Mouse (Mus musculus) E14TG2a.4 (cell line): ENCODE results near the gene Pcsk5.

Source experiments
- CTCF ChIP-seq: conservative IDR thresholded peaks from 2 replicates; pipeline ENCODE4 v1.5.1; 2014; ENCODE audit warnings: low read length
- NANOG ChIP-seq: IDR thresholded peaks from 2 replicates; pipeline ENCODE4 v1.6.1; 2014; ENCODE audit warnings: borderline replicate concordance, low read length, mixed read lengths
- POU5F1 ChIP-seq: IDR thresholded peaks from 2 replicates; pipeline ENCODE4 v1.6.1; 2014; ENCODE audit warnings: low read length, borderline replicate concordance

DNA sequence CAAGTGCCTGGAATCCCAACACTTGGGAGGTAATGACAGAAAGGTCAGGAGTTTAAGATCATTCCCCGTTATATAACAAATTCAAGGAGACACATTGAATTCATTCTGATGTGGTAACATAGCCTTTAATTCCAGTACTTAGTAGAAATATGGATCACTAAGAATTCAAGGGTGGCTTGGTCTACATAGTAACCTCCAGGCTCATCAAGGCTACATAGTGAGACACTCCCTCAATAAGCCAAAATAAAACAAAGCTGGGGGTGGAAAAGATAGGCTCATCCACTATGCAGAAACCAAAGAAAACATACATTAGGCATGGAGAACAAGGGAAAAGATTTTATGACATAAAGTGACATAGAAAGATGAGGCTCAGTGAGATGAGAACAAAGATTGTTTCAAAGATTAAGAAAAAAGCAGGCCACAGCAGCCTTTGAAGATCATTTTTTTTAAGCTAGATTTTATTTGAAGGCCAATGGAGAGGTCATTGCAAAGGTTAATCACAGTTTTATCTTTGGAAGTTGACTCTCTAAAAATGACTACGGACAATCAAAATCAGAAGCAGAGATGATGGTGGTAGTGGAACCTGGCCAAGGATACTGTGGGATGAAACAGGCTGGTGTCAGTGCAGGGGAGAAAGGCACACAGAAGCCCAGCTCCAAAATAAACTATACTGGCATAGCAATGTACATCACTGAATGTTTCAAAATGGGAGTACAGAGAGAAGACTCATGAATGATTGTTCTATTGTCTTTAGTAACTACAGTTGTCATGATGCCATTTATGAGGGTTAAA, 52.8 kb downstream of the Pcsk5 start:
- no peak for TF ChIP-seq CTCF
- TF ChIP-seq POU5F1, result no peak
- no peak for TF ChIP-seq NANOG
